Mouse (Mus musculus): ENCODE results near the gene Phlpp2.

DNA sequence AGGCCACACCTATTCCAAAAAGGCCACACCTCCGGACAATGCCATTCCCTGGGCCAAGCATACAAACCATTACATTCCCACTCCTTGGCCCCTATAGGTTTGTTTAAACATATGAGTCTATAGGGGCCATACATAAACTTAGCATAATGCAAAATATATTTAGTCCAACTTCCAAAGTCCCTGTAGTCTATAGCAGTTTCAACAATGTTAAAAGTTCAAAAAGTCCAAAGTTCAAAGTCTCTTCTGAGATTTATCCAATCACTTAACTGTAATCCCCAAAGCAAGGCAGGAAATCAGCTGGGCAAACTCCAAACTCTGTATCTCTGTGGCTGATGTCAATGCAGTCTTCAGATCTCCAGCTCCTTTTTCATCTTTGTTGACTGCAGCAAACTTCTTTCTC lies 20.9 kb downstream of the Phlpp2 start:
- TF ChIP-seq CTCF (conservative IDR thresholded peaks at IDR 0.05; ENCODE audit: insufficient read depth, insufficient read length, low read depth, low read length) = no peak
- TF ChIP-seq POLR2A (IDR thresholded peaks at IDR 0.05; ENCODE audit: low read depth, low read length) = no peak

All from kidney, adult 2 months (tissue).